Mouse (Mus musculus): Measurements from ENCODE around the gene Sdk2.

Sdk2 gene

GRCm38 (mm10) chr11:113991886-113992285 lies 75.0 kb downstream of the Sdk2 start:
- no peak for DNase-seq (ENCODE audit: low read depth, low spot score)

GRCm38 (mm10) chr11:113990466-113990865 lies 76.4 kb downstream of the Sdk2 start:
- peak; percentile 86 for DNase-seq (ENCODE audit: low read depth, low spot score)

GRCm38 (mm10) chr11:113990065-113990464 lies 76.8 kb downstream of the Sdk2 start:
- no peak for DNase-seq (ENCODE audit: low read depth, low spot score)

DNA sequence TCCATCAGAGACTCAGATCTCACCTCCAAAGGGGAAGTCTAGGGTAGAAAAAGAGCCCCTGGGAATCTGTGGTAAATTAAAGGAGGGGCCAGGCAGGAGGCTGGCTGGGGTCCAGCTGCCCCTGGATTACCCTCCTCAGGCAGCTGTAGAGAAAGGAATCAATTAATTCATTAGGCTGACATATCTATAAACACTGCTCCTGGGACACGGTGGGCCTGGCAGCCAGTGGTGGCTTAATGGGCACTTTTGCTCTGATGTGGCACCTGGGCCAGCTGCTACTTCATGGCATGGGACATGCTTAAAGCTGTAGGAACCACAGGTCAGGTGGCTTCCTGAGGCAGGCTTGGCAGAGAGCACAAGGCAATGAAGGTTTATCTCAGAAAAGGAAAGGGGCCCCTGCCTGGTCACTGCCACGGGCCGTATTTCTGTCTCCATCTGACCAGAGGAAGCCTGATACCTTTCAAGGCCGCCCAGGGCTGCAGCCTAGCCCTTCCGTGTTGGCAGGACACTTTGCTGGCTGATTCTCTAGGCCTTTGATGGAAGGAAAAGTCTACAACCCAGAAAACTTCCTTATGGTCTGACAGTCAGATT lies 80.9 kb downstream of the Sdk2 start:
- DNase-seq (ENCODE audit: low read depth, low spot score), result no peak

DNA sequence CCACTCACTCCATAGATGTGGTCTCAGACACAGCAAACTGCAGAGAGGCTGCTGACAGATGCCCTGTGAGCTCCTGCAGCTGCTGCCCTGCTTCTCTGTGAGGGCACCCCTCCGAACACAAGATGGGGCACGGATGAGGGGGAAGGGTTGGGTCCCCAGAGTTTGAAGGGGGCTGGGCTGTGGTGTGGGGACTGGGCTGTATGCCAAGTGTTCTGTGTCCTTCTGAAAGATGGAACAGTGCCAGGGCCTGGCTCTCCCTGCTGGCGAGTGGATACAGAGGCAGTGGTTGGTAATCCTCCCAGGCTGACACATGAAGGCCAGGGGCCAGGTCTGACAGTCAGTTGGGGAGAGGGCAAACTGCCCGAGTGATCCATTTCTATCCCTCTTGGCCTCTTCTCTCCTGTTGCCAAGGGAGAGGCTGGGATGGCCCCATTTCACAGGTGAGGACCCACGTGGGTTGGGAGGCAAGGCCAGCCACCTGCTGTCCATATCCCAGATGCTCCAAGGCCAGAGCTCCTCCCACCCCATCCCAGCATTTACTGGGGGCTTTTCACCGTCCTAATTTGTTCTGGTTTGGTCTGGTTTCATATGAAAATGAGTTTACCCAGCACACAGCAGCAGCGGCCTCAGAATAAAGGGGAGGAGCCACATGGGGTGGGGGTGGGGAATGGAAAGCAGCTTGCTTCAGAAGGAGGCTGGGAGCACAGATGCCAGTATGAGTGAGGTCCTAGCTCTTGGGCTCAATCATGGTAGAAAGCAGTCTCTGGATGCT lies 84.9 kb downstream of the Sdk2 start:
- no peak for DNase-seq (ENCODE audit: low read depth, low spot score)

DNA sequence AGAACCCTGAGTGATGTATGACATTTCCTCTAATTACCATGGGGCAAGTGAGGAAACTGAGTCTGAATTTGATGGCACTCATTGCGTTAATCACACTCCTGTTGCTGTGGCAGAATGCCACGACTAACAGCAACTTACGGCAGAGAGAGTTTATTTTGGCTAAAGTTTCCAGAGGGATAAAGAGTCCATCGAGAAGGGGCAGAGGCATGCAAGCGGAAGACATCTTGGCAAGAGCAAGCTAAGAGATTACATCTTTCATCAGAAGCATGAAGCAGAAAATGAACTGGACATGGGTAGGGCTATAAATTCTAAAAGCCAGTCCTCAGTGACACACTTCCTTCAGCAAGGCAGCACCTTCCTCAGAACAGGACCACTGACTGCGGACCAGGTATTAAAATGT lies 85.8 kb downstream of the Sdk2 start:
- DNase-seq (ENCODE audit: low read depth, low spot score), result no peak

- no peak for DNase-seq (ENCODE audit: low read depth, low spot score)
Observed at GRCm38 (mm10) chr11:113978318-113978717, 88.5 kb downstream of the Sdk2 start.

- no peak for DNase-seq (ENCODE audit: low read depth, low spot score)
Observed at GRCm38 (mm10) chr11:113975667-113975970, 91.2 kb downstream of the Sdk2 start.

- DNase-seq (ENCODE audit: low read depth, low spot score), result no peak
Observed at GRCm38 (mm10) chr11:113974876-113975666, 91.8 kb downstream of the Sdk2 start.

GRCm38 (mm10) chr11:113972517-113972872 lies 94.4 kb downstream of the Sdk2 start:
- DNase-seq (ENCODE audit: low read depth, low spot score), result no peak

DNA sequence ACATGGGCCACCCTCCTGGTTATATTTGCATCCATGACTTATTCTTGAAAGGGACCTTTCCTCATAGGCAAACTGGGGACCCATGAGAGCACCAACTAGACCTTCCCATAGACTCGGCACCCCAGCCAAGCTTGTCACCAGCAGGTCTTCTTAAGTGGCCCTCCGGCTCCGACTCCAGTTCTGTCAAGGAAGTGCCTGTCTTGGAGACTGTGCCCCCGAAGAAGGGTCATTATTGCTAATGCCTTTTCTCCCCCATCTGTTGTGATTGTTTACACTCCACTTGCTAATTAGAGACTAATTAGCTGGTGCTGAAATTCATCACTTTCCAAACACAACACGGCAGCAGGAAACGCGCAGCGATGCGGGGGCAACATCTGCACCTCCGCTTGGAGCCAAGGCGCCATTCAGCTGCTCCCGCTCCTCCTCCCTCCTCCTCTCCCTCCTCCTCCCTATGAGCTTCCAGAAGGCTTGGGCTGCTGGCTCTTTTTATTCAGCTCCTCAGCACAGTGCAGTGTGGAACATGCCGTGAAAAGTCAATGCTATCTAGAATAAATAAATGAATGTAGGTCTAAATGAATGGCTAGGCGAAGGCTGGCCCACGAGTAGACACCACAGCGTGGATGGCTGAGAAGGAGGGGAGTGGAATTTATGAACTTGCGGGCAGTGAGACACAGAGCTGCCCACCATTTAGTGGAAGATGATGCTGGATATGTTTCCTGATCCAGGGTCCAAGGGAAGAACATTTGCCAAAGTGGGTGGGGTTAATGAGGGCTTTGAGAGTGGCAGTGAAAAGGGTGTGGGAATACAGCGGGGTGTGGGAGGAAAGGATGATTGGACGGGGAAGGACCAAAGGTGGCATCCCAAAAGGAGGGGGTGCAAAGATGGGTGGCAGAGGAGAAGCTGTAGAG lies 95.0 kb downstream of the Sdk2 start:
- DNase-seq (ENCODE audit: low read depth, low spot score), result no peak

GRCm38 (mm10) chr11:113970026-113970425 lies 96.8 kb downstream of the Sdk2 start:
- DNase-seq (ENCODE audit: low read depth, low spot score), result no peak

- no peak for DNase-seq (ENCODE audit: low read depth, low spot score)
Observed at GRCm38 (mm10) chr11:113965214-113965613, 101.6 kb downstream of the Sdk2 start.

DNA sequence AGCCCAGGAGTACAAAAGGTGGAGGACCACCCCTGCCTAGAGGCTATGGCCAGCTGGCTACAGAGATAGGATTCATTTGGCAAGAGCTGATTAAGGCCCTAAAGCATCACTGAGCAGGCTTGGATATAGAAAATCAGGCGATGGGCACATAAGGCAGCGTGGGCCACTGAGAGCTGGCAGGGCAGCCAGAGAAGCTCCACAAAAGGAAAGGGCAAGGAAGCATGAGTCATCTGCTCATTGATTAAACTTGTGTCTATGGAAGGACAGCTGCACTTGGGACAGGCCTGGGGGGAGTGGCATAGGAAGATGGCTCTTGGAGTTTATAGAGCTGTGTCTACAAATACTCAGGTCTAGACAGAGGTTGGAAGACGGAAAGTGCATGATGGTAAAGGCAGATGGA lies 104.1 kb downstream of the Sdk2 start:
- DNase-seq (ENCODE audit: low read depth, low spot score), result no peak

- no peak for DNase-seq (ENCODE audit: low read depth, low spot score)
Observed at GRCm38 (mm10) chr11:113951616-113951988, 115.2 kb downstream of the Sdk2 start.

GRCm38 (mm10) chr11:113950904-113951615 lies 115.8 kb downstream of the Sdk2 start:
- no peak for DNase-seq (ENCODE audit: low read depth, low spot score)

DNA sequence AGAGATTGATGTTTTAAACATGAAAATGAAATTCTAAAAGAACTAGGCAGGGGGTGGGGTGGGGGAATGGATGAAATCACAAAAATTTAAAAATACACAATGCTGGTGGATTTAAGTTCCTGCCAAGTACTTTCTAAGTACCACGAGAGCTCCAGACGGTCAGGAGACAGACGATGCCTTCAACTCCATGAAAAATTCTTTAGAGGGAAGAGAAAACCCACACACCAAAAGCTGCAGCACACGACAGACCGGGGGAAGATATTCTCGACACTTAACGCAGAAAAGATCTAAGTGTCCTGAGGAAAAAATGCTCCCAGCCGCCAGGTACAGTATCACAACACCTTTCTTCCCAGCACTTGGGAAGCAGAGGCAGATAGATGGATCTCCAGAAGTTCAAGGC lies 118.2 kb downstream of the Sdk2 start:
- no peak for DNase-seq (ENCODE audit: low read depth, low spot score)

DNA sequence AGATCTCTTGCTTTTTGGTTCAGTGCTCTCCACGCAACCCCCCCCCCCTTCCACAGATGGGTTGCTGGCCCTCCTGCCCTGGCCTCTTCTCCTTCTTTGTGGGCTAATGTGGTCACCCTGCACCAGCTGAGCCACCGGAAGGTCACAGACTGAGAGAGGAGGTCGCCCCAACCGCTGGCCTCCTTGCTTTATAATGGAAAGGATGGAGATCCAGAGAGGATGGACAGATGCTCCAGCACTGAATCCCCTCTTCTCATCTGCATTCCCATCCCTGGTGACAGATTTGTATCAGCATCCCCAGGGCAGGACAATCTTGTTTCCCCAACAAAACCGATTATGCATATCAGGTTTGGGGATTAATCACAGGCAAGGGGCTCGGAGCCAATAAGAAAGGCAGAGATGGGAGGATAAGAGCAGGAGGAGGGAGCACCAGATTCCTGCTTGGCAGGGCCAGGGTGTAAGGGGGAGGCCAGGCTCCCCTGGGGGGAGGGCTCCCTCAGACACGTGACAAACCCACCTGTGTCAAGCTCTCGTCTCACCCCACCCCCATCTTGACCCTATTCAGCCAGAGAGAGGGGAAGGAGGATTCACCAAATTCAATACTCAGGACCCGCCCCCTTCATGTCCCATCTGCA lies 124.6 kb downstream of the Sdk2 start:
- DNase-seq (ENCODE audit: low read depth, low spot score), result no peak

- DNase-seq (ENCODE audit: low read depth, low spot score), result no peak
Observed at GRCm38 (mm10) chr11:113933678-113934077, 133.2 kb downstream of the Sdk2 start.

- DNase-seq (ENCODE audit: low read depth, low spot score), result no peak
Observed at GRCm38 (mm10) chr11:113932909-113933308, 133.9 kb downstream of the Sdk2 start.

GRCm38 (mm10) chr11:113931701-113932100 lies 135.1 kb downstream of the Sdk2 start:
- peak; percentile 60 for DNase-seq (ENCODE audit: low read depth, low spot score)

Data from forelimb bud, embryonic 11.5 days (tissue).